Mouse (Mus musculus) MEL (cell line): ENCODE data around the gene Gm10840. TPM values are rescaled to one million over a fixed set of nuclear protein-coding genes. Genes with fewer than 3 reads are reported as not detected.

Experiments used
- DNase-seq: peaks from one replicate; pipeline ENCODE4 v3.0.0; 2011; ENCODE audit warnings: low read depth, low spot score
- H3K27ac ChIP-seq: 2 replicates; pipeline ENCODE4 v1.5.1; 2012; ENCODE audit warnings: low read depth, mild to moderate bottlenecking, control low read depth, low read length, moderate library complexity; ENCODE audit not compliant: control insufficient read depth
- H3K27me3 ChIP-seq, 2 experiments: fragments of 150-350 bp in 1 of 2; sonication (generic) in 1 of 2; 2 replicates each; pipeline ENCODE4 v1.6.1; 2012; ENCODE audit warnings: low read length in 2 of 2, mild to moderate bottlenecking in 2 of 2, improper control_type of control experiment in 1 of 2, moderate library complexity in 1 of 2; ENCODE audit not compliant: insufficient read depth in 2 of 2, control insufficient read depth in 1 of 2
- H3K36me3 ChIP-seq, 2 experiments: 2 replicates each; pipeline ENCODE4 v1.6.1; 2012 to 2014; ENCODE audit warnings: low read length in 2 of 2, improper control_type of control experiment in 1 of 2, inconsistent platforms in 1 of 2, mild to moderate bottlenecking in 1 of 2; ENCODE audit not compliant: insufficient read depth in 2 of 2, control insufficient read depth in 1 of 2
- H3K4me1 ChIP-seq, 2 experiments: fragments of 150-350 bp in 1 of 2; sonication (generic) in 1 of 2; 2 replicates each; pipeline ENCODE4 v1.6.1; 2012; ENCODE audit warnings: low read length in 2 of 2, improper control_type of control experiment in 1 of 2, mild to moderate bottlenecking in 1 of 2; ENCODE audit not compliant: insufficient read depth in 2 of 2, control insufficient read depth in 1 of 2
- H3K4me3 ChIP-seq, 2 experiments: fragments of 150-350 bp in 1 of 2; sonication (generic) in 1 of 2; 2 replicates each; pipeline ENCODE4 v1.5.1; 2012; ENCODE audit warnings: low read depth in 2 of 2, low read length in 2 of 2, mild to moderate bottlenecking in 2 of 2, moderate library complexity in 2 of 2, control low read depth in 1 of 2, improper control_type of control experiment in 1 of 2; ENCODE audit not compliant: control insufficient read depth in 1 of 2, insufficient read depth in 1 of 2
- H3K79me2 ChIP-seq: 2 replicates; pipeline ENCODE4 v1.6.1; 2012; ENCODE audit warnings: mild to moderate bottlenecking, low read length, moderate library complexity; ENCODE audit not compliant: control insufficient read depth, poor library complexity, insufficient read depth
- H3K9ac ChIP-seq: 2 replicates; pipeline ENCODE4 v1.6.1; 2012; ENCODE audit warnings: low read depth, mild to moderate bottlenecking, control low read depth, low read length, moderate library complexity; ENCODE audit not compliant: control insufficient read depth, poor library complexity, severe bottlenecking
- H3K9me3 ChIP-seq: fragments of 150-350 bp; sonication (generic); replicated peaks from 2 replicates; pipeline ENCODE4 v1.6.1; 2012; ENCODE audit warnings: mild to moderate bottlenecking, low read length, improper control_type of control experiment, moderate library complexity; ENCODE audit not compliant: insufficient read depth
- BHLHE40 ChIP-seq: IDR thresholded peaks from 2 replicates; pipeline ENCODE4 v1.6.1; 2012; ENCODE audit warnings: low read depth, mild to moderate bottlenecking, inconsistent platforms, low read length, improper control_type of control experiment, borderline replicate concordance
- CHD1 ChIP-seq: IDR thresholded peaks from 2 replicates; pipeline ENCODE4 v1.6.1; 2012; ENCODE audit warnings: low read depth, mild to moderate bottlenecking, inconsistent platforms, low read length, improper control_type of control experiment
- E2F4 ChIP-seq: IDR thresholded peaks from 2 replicates; pipeline ENCODE4 v1.6.1; 2011; ENCODE audit warnings: low read depth, low read length, improper control_type of control experiment, borderline replicate concordance
- EP300 ChIP-seq, 2 experiments: IDR thresholded peaks; 2 replicates each; pipeline ENCODE4 v1.6.1; 2011; ENCODE audit warnings: improper control_type of control experiment in 2 of 2, low read length in 2 of 2, low read depth in 1 of 2, mild to moderate bottlenecking in 1 of 2
- ETS1 ChIP-seq: IDR thresholded peaks from 2 replicates; pipeline ENCODE4 v1.6.1; 2012; ENCODE audit warnings: low read depth, mild to moderate bottlenecking, inconsistent platforms, low read length, improper control_type of control experiment, moderate library complexity
- GABPA ChIP-seq: IDR thresholded peaks from 2 replicates; pipeline ENCODE4 v1.6.1; 2012; ENCODE audit warnings: low read depth, mild to moderate bottlenecking, inconsistent platforms, low read length, improper control_type of control experiment, moderate library complexity
- GATA1 ChIP-seq: IDR thresholded peaks from 2 replicates; pipeline ENCODE4 v1.6.1; 2011; ENCODE audit warnings: low read depth, low read length, improper control_type of control experiment
- HCFC1 ChIP-seq: IDR thresholded peaks from 2 replicates; pipeline ENCODE4 v1.6.1; 2012; ENCODE audit warnings: low read depth, mild to moderate bottlenecking, inconsistent platforms, low read length, improper control_type of control experiment, moderate library complexity
- JUND ChIP-seq: IDR thresholded peaks from 2 replicates; pipeline ENCODE4 v1.6.1; 2011; ENCODE audit warnings: low read depth, mild to moderate bottlenecking, improper control_type of control experiment, low read length
- MAFK ChIP-seq: IDR thresholded peaks from 2 replicates; pipeline ENCODE4 v1.6.1; 2011; ENCODE audit warnings: low read depth, mild to moderate bottlenecking, low read length, improper control_type of control experiment, borderline replicate concordance
- MAX ChIP-seq: IDR thresholded peaks from 2 replicates; pipeline ENCODE4 v1.6.1; 2011; ENCODE audit warnings: low read length, improper control_type of control experiment
- MAZ ChIP-seq: IDR thresholded peaks from 2 replicates; pipeline ENCODE4 v1.6.1; 2012; ENCODE audit warnings: low read depth, mild to moderate bottlenecking, inconsistent platforms, low read length, improper control_type of control experiment
- MXI1 ChIP-seq: IDR thresholded peaks from 2 replicates; pipeline ENCODE4 v1.6.1; 2011; ENCODE audit warnings: mild to moderate bottlenecking, low read depth, low read length, improper control_type of control experiment
- MYC ChIP-seq: IDR thresholded peaks from 2 replicates; pipeline ENCODE4 v1.6.1; 2011; ENCODE audit warnings: low read depth, mild to moderate bottlenecking, low read length, improper control_type of control experiment, moderate library complexity
- NELFE ChIP-seq: IDR thresholded peaks from 2 replicates; pipeline ENCODE4 v1.6.1; 2011; ENCODE audit warnings: low read depth, low read length, improper control_type of control experiment
- NRF1 ChIP-seq: IDR thresholded peaks from 2 replicates; pipeline ENCODE4 v1.6.1; 2014; ENCODE audit warnings: low read depth, mild to moderate bottlenecking, inconsistent platforms, low read length, improper control_type of control experiment, moderate library complexity; ENCODE audit not compliant: poor library complexity, insufficient read depth, severe bottlenecking
- POLR2A ChIP-seq, 2 experiments: IDR thresholded peaks; 2 replicates each; pipeline ENCODE4 v1.6.1; 2011 to 2012; ENCODE audit warnings: low read length in 2 of 2, mild to moderate bottlenecking in 2 of 2, control low read depth in 1 of 2, improper control_type of control experiment in 1 of 2, low read depth in 1 of 2, moderate library complexity in 1 of 2; ENCODE audit not compliant: control insufficient read depth in 1 of 2, insufficient read depth in 1 of 2, poor library complexity in 1 of 2
- POLR2AphosphoS2 ChIP-seq: IDR thresholded peaks from 2 replicates; pipeline ENCODE4 v1.6.1; 2011; ENCODE audit warnings: low read length, improper control_type of control experiment
- RAD21 ChIP-seq: IDR thresholded peaks from 2 replicates; pipeline ENCODE4 v1.6.1; 2011; ENCODE audit warnings: mild to moderate bottlenecking, low read depth, low read length, improper control_type of control experiment
- RCOR1 ChIP-seq: IDR thresholded peaks from 2 replicates; pipeline ENCODE4 v1.6.1; 2012; ENCODE audit warnings: low read depth, mild to moderate bottlenecking, inconsistent platforms, low read length, improper control_type of control experiment
- SIN3A ChIP-seq: IDR thresholded peaks from 2 replicates; pipeline ENCODE4 v1.6.1; 2012; ENCODE audit warnings: low read length, improper control_type of control experiment, inconsistent platforms
- TAL1 ChIP-seq: IDR thresholded peaks from 2 replicates; pipeline ENCODE4 v1.6.1; 2012; ENCODE audit warnings: mild to moderate bottlenecking, inconsistent platforms, low read length, moderate library complexity, mixed read lengths
- TBP ChIP-seq: IDR thresholded peaks from 2 replicates; pipeline ENCODE4 v1.8.0; 2011; ENCODE audit warnings: low read depth, low read length, improper control_type of control experiment
- TCF12 ChIP-seq: IDR thresholded peaks from 2 replicates; pipeline ENCODE4 v1.6.1; 2014; ENCODE audit warnings: low read depth, mild to moderate bottlenecking, inconsistent platforms, low read length, improper control_type of control experiment, moderate library complexity
- USF1 ChIP-seq: IDR thresholded peaks from 2 replicates; pipeline ENCODE4 v1.6.1; 2014; ENCODE audit warnings: low read depth, mild to moderate bottlenecking, inconsistent platforms, low read length, improper control_type of control experiment, moderate library complexity
- ZNF384 ChIP-seq: IDR thresholded peaks from 2 replicates; pipeline ENCODE4 v1.6.1; 2012; ENCODE audit warnings: low read depth, mild to moderate bottlenecking, inconsistent platforms, low read length, improper control_type of control experiment
- polyA plus RNA-seq, 2 experiments: library from polyadenylated mRNA; stranded (reverse) in 1 of 2; unstranded in 1 of 2; fragments of >175 nt in 1 of 2; fragments of >200 nt in 1 of 2; gene quantifications; 2 replicates each; pipeline versions ENCODE4 v1.2.1 to v1.2.4; 2012; ENCODE audit warnings: low replicate concordance in 2 of 2, low read depth in 1 of 2; ENCODE audit not compliant: insufficient read length in 2 of 2, insufficient read depth in 1 of 2, missing spikeins in 1 of 2
- total RNA-seq: library from RNA; depleted of rRNA; stranded (reverse); fragments of 300-350 nt; gene quantifications from 2 replicates; pipeline ENCODE4 v1.2.3, GENCODE M21; 2012

Gene Gm10840
- total and polyA plus RNA-seq, 3 experiments = not detected

- Histone ChIP-seq H3K4me3 (no peak overlapping the region), H3K27me3 (no peaks in the 10 kb centered on the region), H3K79me2 (no peaks in the 10 kb centered on the region), H3K27ac (peak overlapping the region; percentile 67), H3K36me3 (peaks cover 0 to 39% of the 10 kb centered on the region in 2 experiments; a peak in 3 of 4 replicates), H3K9me3 (no peaks in the 10 kb centered on the region)
- DNase-seq = peak; percentile 77
- TF ChIP-seq HCFC1 (no peak), TCF12 (peak; percentile 68; the same call in 1 of the 2 replicates), MAZ (no peak), E2F4 (no peak), CHD1 (no peak), MXI1 (peak; percentile 56; the same call in 1 of the 2 replicates), EP300 (IDR thresholded peaks at IDR 0.05; ENCODE audit: low read depth in 1 of 2, low read length in 2 of 2) (peak; percentile 55 to 69), RAD21 (no peak), NRF1 (no peak), JUND (no peak), GATA1 (peak; percentile 86), SIN3A (peak; percentile 82), MAX (no peak), MYC (0 out of 2 replicates have a peak, but pooled peaks have one; percentile 9), MAFK (no peak), ETS1 (peak; percentile 61), NELFE (no peak), POLR2A (IDR thresholded peaks at IDR 0.05; ENCODE audit: control insufficient read depth in 1 of 2, insufficient read depth in 1 of 2, low read depth in 1 of 2, low read length in 2 of 2, poor library complexity in 1 of 2) (no peak), ZNF384 (no peak), TAL1 (peak; percentile 27; the same call in 1 of the 2 replicates), POLR2AphosphoS2 (no peak), RCOR1 (peak; percentile 72), BHLHE40 (no peak), GABPA (no peak), TBP (peak; percentile 38; the same call in 1 of the 2 replicates), USF1 (no peak)
- TF ChIP-seq, all 39 proteins: peak for 10
- H3K9ac ChIP-seq = peak overlapping the region; percentile 16; the same call in 1 of the 2 replicates
- H3K4me1 ChIP-seq = peaks cover 22 to 41% of the 10 kb centered on the region in 2 experiments
These were observed 17.6 kb downstream of the Gm10840 start for GRCm38 (mm10) chr11:106178036-106178782.
